In genomic region chr11:72362347-72362741, GRCm38 (mm10) we compare ENCODE assay signal across 8 mouse cellular contexts. TPM values are rescaled to one million over a fixed set of nuclear protein-coding genes. Genes with fewer than 3 reads are reported as not detected.
DNase-seq lines count a peak whose midpoint lies in the region; ATAC-seq lines count a peak whose summit lies in the region.

TSS of gene Tekt1 (minus strand) at chr11:72362442.

- peak within 1 kb of the TSS; percentile 73 for H3K4me2 ChIP-seq in kidney, embryonic 14.5 days (replicated peaks; ENCODE audit: low read depth, low read length)
- H3K4me2 ChIP-seq in embryonic facial prominence, embryonic 11.5 days (ENCODE audit: low read depth, low read length) = peak within 1 kb of the TSS; percentile 66
- peak within 1 kb of the TSS; percentile 83 for H3K4me2 ChIP-seq in hindbrain, embryonic 13.5 days
- H3K4me2 ChIP-seq in midbrain, embryonic 12.5 days (replicated peaks) = peak within 1 kb of the TSS; percentile 81

- no peak for DNase-seq in kidney, adult 11 months
- no peak for DNase-seq in embryonic facial prominence, embryonic 11.5 days (ENCODE audit: low spot score)
- no peak for DNase-seq in adrenal gland, postnatal 36 days
- DNase-seq in layer of hippocampus, postnatal 10 days (ENCODE audit: low spot score in 2 of 2) = no peak

- no peaks in the 10 kb centered on the region for H3K4me1 ChIP-seq in kidney, embryonic 14.5 days (ENCODE audit: control insufficient read depth, insufficient read depth, low read length)
- H3K4me1 ChIP-seq in embryonic facial prominence, embryonic 11.5 days (ENCODE audit: control insufficient read depth, insufficient read depth, low read length) = no peaks in the 10 kb centered on the region
- H3K4me1 ChIP-seq in hindbrain, embryonic 13.5 days (replicated peaks) = peaks cover 12% of the 10 kb centered on the region
- H3K4me1 ChIP-seq in midbrain, embryonic 12.5 days = 0 out of 2 replicates have a peak, but pooled peaks cover 3% of the 10 kb centered on the region

- 34% methylated on average over 10 of the region's 10 CpGs for WGBS in kidney, embryonic 14.5 days
- 38% methylated on average over 10 of the region's 10 CpGs for WGBS in embryonic facial prominence, embryonic 11.5 days
- WGBS in hindbrain, embryonic 13.5 days = 36% methylated on average over 10 of the region's 10 CpGs
- 39% methylated on average over 10 of the region's 10 CpGs for WGBS in midbrain, embryonic 12.5 days

- no peaks in the 10 kb centered on the region for H3K27me3 ChIP-seq in kidney, embryonic 14.5 days (ENCODE audit: control insufficient read depth, insufficient read depth, low read length)
- H3K27me3 ChIP-seq in embryonic facial prominence, embryonic 11.5 days (ENCODE audit: control insufficient read depth, insufficient read depth, low read length) = no peaks in the 10 kb centered on the region
- H3K27me3 ChIP-seq in hindbrain, embryonic 13.5 days = no peaks in the 10 kb centered on the region
- no peaks in the 10 kb centered on the region for H3K27me3 ChIP-seq in midbrain, embryonic 12.5 days

- H3K36me3 ChIP-seq in kidney, embryonic 14.5 days (ENCODE audit: control insufficient read depth, insufficient read depth, low read length) = no peaks in the 10 kb centered on the region
- no peaks in the 10 kb centered on the region for H3K36me3 ChIP-seq in embryonic facial prominence, embryonic 11.5 days (replicated peaks; ENCODE audit: control insufficient read depth, insufficient read depth, low read depth, low read length)
- H3K36me3 ChIP-seq in hindbrain, embryonic 13.5 days = no peaks in the 10 kb centered on the region
- no peaks in the 10 kb centered on the region for H3K36me3 ChIP-seq in midbrain, embryonic 12.5 days

- ATAC-seq in kidney, embryonic 14.5 days (ENCODE audit: low FRiP score, low TSS enrichment) = no peak
- no peak for ATAC-seq in embryonic facial prominence, embryonic 11.5 days (replicated peaks; ENCODE audit: insufficient number of reproducible peaks, low FRiP score, low TSS enrichment, low read depth)
- no peak for ATAC-seq in hindbrain, embryonic 13.5 days (ENCODE audit: low FRiP score)
- no peak for ATAC-seq in midbrain, embryonic 12.5 days (ENCODE audit: low FRiP score, low read depth)
- ATAC-seq in monocyte, adult 5-6 weeks (replicated peaks; ENCODE audit: insufficient number of reproducible peaks, low FRiP score, low TSS enrichment, poor library complexity, severe bottlenecking) = no peak

- no peaks in the 10 kb centered on the region for H3K9me3 ChIP-seq in kidney, embryonic 14.5 days (ENCODE audit: control insufficient read depth, low read length)
- no peaks in the 10 kb centered on the region for H3K9me3 ChIP-seq in embryonic facial prominence, embryonic 11.5 days (replicated peaks; ENCODE audit: control insufficient read depth, low read length)
- H3K9me3 ChIP-seq in hindbrain, embryonic 13.5 days = no peaks in the 10 kb centered on the region
- H3K9me3 ChIP-seq in midbrain, embryonic 12.5 days = no peaks in the 10 kb centered on the region

- peak within 1 kb of the TSS; percentile 48 for H3K4me3 ChIP-seq in kidney, embryonic 14.5 days (ENCODE audit: low read length)
- peak within 1 kb of the TSS; percentile 40 for H3K4me3 ChIP-seq in embryonic facial prominence, embryonic 11.5 days (ENCODE audit: low read depth, low read length)
- peak within 1 kb of the TSS; percentile 52 for H3K4me3 ChIP-seq in hindbrain, embryonic 13.5 days
- H3K4me3 ChIP-seq in midbrain, embryonic 12.5 days = peak within 1 kb of the TSS; percentile 49

- H3K9ac ChIP-seq in kidney, embryonic 14.5 days (ENCODE audit: low read depth, low read length) = peak within 1 kb of the TSS; percentile 60
- H3K9ac ChIP-seq in embryonic facial prominence, embryonic 11.5 days (replicated peaks; ENCODE audit: low read length) = peak within 1 kb of the TSS; percentile 73
- H3K9ac ChIP-seq in hindbrain, embryonic 13.5 days = peak within 1 kb of the TSS; percentile 74
- H3K9ac ChIP-seq in midbrain, embryonic 12.5 days (replicated peaks) = peak within 1 kb of the TSS; percentile 59

- H3K27ac ChIP-seq in kidney, embryonic 14.5 days (ENCODE audit: low read depth, low read length) = no peak within 1 kb of the TSS
- no peak within 1 kb of the TSS for H3K27ac ChIP-seq in embryonic facial prominence, embryonic 11.5 days (replicated peaks; ENCODE audit: low read depth, low read length)
- H3K27ac ChIP-seq in hindbrain, embryonic 13.5 days = peak within 1 kb of the TSS; percentile 70
- no peak within 1 kb of the TSS for H3K27ac ChIP-seq in midbrain, embryonic 12.5 days (replicated peaks)

RNA-seq across cellular contexts. Expression of gene Tekt1, which starts in this region (rescaled TPM):
- polyA plus RNA-seq in kidney, embryonic 14.5 days (2014; fragmentation: Nextera tagmentation; extraction: Ambion mirVana) = 5.8 and 8.3 TPM in 2 replicates
- polyA plus RNA-seq in embryonic facial prominence, embryonic 11.5 days (2014; fragmentation: Nextera tagmentation; extraction: Ambion mirVana) = 6.3 and 6.4 TPM in 2 replicates
- 7.5 and 9.3 TPM in 2 replicates for polyA plus RNA-seq in hindbrain, embryonic 13.5 days (2015; fragmentation: Nextera tagmentation; extraction: Ambion mirVana)
- polyA plus RNA-seq in midbrain, embryonic 12.5 days (2016; fragmentation: Nextera tagmentation; extraction: Ambion mirVana) = 3.8 and 4.6 TPM in 2 replicates
- total RNA-seq in adrenal gland, postnatal 36 days (2021) = under 1 TPM; 0.26 to 0.40 TPM
- 1 to 10 TPM; 2.5 to 4.7 TPM for total RNA-seq in layer of hippocampus, postnatal 10 days (2021)
- not detected in 3 replicates for total RNA-seq in monocyte, adult 5-6 weeks (2017)
